Mouse (Mus musculus): ENCODE results near the gene Sema3d. TPM values are rescaled to one million over a fixed set of nuclear protein-coding genes. Genes with fewer than 3 reads are reported as not detected.

Gene Sema3d
- polyA plus RNA-seq, 1 experiment from 2014 or later: 26.0 TPM

DNA sequence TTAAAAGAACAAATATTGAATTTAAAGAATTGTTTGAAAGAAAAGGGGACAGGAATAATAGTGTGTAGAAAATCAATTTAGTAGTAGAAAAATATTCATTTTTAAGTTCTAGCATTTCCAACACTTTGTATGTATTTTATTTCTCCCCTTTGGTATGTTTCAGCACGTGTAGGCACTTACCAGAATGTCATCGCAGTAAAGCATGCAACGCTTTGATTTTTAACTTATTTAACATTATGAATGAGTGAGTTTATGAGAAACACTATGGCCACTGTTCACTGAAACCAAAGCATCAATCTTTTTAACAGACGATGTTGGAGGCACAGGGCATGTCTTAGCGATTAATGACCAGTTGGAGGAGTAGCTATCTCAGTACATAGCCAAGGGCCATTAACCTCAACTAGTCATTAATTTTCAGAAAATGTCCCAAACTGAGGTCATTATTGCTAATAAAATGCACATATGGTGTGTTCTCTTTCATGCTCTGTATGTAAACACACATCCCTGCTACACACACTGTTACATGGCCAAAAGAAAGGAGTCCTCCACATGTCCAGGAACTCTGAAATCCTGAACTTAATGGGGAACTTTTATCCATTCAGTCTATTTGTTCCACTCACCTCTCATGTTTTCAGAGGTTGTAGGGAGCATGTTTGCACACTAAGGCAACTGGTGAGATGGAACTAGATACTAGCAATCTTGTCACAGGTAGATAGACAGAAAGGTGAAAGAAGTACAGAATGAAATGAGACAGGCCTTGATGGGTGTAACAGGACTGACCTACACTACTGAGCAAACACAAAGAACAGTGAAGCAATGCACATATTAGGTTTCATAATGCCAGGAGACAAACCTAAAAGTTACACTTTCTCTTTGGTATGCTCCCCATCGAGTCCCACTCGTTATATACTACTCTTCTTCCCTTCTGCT is 59.3 kb downstream of the Sema3d start:
- no peaks in the 10 kb centered on the region for H3K4me1 ChIP-seq
- H3K9me3 ChIP-seq: no peaks in the 10 kb centered on the region; the same call in 1 of the 2 replicates
- ATAC-seq (ENCODE audit: insufficient number of reproducible peaks, insufficient read depth, low FRiP score, low TSS enrichment, low read depth): no peak
- H3K4me3 ChIP-seq: no peak overlapping the region
- H3K27ac ChIP-seq: no peak overlapping the region
- no peak overlapping the region for H3K4me2 ChIP-seq
- no peak overlapping the region for H3K9ac ChIP-seq
- WGBS: 55% methylated on average over 7 of the region's 7 CpGs
- H3K27me3 ChIP-seq: peaks cover 7% of the 10 kb centered on the region; the same call in 1 of the 2 replicates
- H3K36me3 ChIP-seq: no peaks in the 10 kb centered on the region

DNA sequence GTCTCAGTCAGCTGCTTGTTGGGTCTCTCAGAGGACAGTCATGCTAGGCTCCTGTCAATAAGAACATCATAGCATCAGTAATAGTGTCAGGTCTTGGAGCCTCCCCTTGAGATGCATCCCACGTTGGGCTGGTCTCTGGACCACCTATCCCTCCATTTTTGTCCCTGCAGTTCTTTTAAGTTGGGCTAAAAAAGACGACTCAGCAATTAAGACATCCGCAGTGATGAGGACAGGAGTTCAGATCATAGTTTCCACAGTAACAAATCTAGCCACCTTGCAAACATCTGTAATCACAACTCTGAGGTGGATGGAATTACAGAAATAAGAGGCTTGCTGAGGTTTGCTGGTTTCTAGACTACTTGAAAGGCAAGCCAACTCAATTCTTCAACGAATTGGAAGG is 67.9 kb downstream of the Sema3d start:
- Histone ChIP-seq H3K9ac (no peak overlapping the region), H3K4me3 (no peak overlapping the region), H3K9me3 (no peaks in the 10 kb centered on the region), H3K27me3 (no peaks in the 10 kb centered on the region), H3K4me1 (no peaks in the 10 kb centered on the region), H3K36me3 (no peaks in the 10 kb centered on the region), H3K27ac (no peak overlapping the region), H3K4me2 (no peak overlapping the region)
- 79% methylated on average over 4 of the region's 4 CpGs for WGBS
- ATAC-seq (ENCODE audit: insufficient number of reproducible peaks, insufficient read depth, low FRiP score, low TSS enrichment, low read depth): no peak

GRCm38 (mm10) chr5:12454946-12455345 is 71.8 kb downstream of the Sema3d start:
- Histone ChIP-seq H3K9me3 (no peaks in the 10 kb centered on the region), H3K9ac (no peak overlapping the region), H3K27ac (no peak overlapping the region), H3K27me3 (no peaks in the 10 kb centered on the region), H3K4me1 (no peaks in the 10 kb centered on the region), H3K36me3 (no peaks in the 10 kb centered on the region), H3K4me2 (no peak overlapping the region), H3K4me3 (no peak overlapping the region)
- no peak for ATAC-seq (ENCODE audit: insufficient number of reproducible peaks, insufficient read depth, low FRiP score, low TSS enrichment, low read depth)
- WGBS: 41% methylated on average over 1 of the region's 1 CpGs

- H3K27ac ChIP-seq: no peak overlapping the region
- no peaks in the 10 kb centered on the region for H3K9me3 ChIP-seq
- H3K4me2 ChIP-seq: no peak overlapping the region
- H3K36me3 ChIP-seq: no peaks in the 10 kb centered on the region
- H3K9ac ChIP-seq: no peak overlapping the region
- H3K4me3 ChIP-seq: no peak overlapping the region
- WGBS: 35% methylated on average over 1 of the region's 1 CpGs
- no peak for ATAC-seq (ENCODE audit: insufficient number of reproducible peaks, insufficient read depth, low FRiP score, low TSS enrichment, low read depth)
- H3K27me3 ChIP-seq: no peaks in the 10 kb centered on the region
- no peaks in the 10 kb centered on the region for H3K4me1 ChIP-seq
Observed at GRCm38 (mm10) chr5:12457509-12457908, 74.3 kb downstream of the Sema3d start.

DNA sequence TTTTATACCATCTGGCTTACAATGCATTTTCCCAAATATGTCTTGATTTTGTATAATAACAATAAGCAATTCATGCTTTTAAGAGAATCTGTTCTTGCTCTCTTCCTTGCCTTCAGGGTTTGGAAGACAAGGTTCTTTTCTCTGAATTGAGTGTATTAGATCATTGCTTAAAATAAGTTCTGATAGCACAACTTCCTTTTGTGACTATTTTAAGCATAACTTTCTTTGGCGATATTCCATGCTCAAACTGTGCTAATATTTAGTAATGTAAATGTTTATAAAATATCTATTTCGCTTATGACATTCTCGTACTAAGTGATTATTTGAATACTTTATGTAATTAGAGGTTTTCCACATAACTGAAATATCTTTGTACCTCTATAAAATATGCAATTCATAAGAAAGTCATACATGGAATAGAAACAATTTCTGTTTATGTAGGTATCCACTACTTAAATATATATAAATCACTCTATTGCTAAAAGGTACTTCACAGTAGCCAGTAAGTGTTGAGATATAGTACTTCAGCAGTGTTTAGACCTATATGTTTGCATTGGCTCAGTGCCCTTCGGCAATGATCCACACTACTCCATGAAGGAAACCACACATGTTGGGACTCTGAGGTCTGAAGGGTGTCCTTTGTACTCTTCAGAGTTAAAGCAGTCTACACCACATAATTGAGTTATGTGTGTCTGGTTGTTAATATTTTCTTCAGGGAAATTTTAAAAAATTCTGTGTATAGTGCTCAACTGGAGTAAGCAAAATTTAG is 84.6 kb downstream of the Sema3d start:
- WGBS: 71% methylated on average over 4 of the region's 4 CpGs
- ATAC-seq (ENCODE audit: insufficient number of reproducible peaks, insufficient read depth, low FRiP score, low TSS enrichment, low read depth): peak; percentile 78; the same call in 1 of the 2 replicates

DNA sequence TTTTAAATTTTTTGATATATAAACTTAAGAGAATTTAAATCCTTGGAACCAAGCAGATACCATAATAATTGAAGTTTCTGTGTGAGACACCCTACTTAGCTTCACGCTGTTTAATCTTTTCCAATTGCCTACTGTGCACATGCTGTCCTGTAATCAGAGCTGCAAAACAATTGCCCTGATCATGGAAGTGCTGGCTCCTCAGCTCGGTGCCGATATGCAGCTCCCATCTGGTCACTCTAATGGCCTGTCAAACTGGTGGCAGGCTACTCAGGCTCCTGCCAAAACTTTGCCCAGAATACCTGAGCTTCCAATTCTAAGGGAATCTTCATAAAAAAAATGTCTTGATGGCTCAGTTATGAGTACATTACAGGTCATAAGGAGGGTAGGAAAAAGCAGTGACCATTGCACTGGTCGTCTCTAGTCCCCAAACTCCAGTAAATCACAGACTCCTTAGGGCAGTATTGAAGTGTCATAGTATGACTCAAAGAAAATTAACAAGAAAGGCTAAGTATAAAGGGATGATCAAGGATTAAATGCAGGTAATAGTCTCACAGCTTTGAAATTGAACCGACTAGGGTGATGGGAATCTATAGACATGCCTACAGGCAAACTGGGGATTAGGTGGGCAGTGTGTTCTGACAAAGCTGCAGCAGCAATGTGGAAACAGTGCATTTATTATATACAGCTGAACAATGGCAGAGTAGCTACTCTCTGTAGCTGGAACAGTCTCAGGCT is 91.9 kb downstream of the Sema3d start:
- Histone ChIP-seq H3K9me3 (no peaks in the 10 kb centered on the region), H3K4me3 (no peak overlapping the region), H3K4me1 (no peaks in the 10 kb centered on the region), H3K27ac (no peak overlapping the region), H3K27me3 (no peaks in the 10 kb centered on the region), H3K4me2 (no peak overlapping the region), H3K9ac (no peak overlapping the region), H3K36me3 (no peaks in the 10 kb centered on the region)
- whole genome bisulfite sequencing: 35% methylated on average over 5 of the region's 5 CpGs
- ATAC-seq (ENCODE audit: insufficient number of reproducible peaks, insufficient read depth, low FRiP score, low TSS enrichment, low read depth): no peak

More for the DNA sequence above, 84.6 kb downstream of the Sema3d start:
- Histone ChIP-seq H3K9me3 (no peaks in the 10 kb centered on the region), H3K4me2 (no peak overlapping the region), H3K4me1 (no peaks in the 10 kb centered on the region), H3K27me3 (no peaks in the 10 kb centered on the region), H3K9ac (no peak overlapping the region), H3K4me3 (no peak overlapping the region), H3K36me3 (peaks cover 4% of the 10 kb centered on the region), H3K27ac (no peak overlapping the region)

DNA sequence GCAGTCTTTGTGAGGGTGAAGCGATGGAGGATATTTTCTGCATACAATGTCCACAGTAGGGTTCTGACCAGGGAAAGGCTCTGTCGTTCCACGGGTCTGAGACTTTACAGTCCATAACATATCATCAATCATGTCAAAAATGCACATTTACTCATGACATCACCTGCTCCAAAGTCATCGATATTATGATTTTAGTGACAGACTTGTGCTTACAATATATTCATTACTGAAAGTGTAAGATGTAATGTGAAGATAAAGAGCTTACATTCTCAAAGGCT is 92.4 kb downstream of the Sema3d start:
- no peak for ATAC-seq (ENCODE audit: insufficient number of reproducible peaks, insufficient read depth, low FRiP score, low TSS enrichment, low read depth)
- Histone ChIP-seq H3K4me3 (no peak overlapping the region), H3K27ac (no peak overlapping the region), H3K9me3 (no peaks in the 10 kb centered on the region), H3K27me3 (no peaks in the 10 kb centered on the region), H3K4me1 (no peaks in the 10 kb centered on the region), H3K9ac (no peak overlapping the region), H3K36me3 (no peaks in the 10 kb centered on the region), H3K4me2 (no peak overlapping the region)
- 69% methylated on average over 4 of the region's 4 CpGs for WGBS

DNA sequence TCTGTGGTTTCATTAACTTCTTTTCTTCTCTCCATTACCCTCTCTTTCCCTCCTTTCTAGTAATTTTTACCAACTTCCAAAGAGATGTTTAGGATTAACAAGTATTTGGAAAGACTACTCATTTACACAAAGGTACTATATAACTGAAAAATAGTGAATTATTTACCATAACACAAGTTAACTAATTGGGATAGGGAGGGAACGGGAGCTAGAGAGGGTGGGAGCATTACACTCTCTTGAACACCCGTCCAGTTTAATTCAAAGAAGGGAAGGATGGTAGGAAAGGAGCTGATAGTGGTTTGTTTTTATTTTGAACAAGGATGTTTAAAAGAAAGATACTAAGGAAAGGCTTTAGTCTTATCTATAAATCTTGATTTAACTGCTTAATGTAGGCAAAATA is 104.7 kb downstream of the Sema3d start:
- no peak for ATAC-seq (ENCODE audit: insufficient number of reproducible peaks, insufficient read depth, low FRiP score, low TSS enrichment, low read depth)
- Histone ChIP-seq H3K27me3 (no peaks in the 10 kb centered on the region), H3K4me1 (no peaks in the 10 kb centered on the region), H3K36me3 (no peaks in the 10 kb centered on the region), H3K9me3 (no peaks in the 10 kb centered on the region), H3K4me2 (no peak overlapping the region), H3K27ac (no peak overlapping the region), H3K9ac (no peak overlapping the region), H3K4me3 (no peak overlapping the region)
- WGBS: 65% methylated on average over 2 of the region's 2 CpGs

- H3K9me3 ChIP-seq: no peaks in the 10 kb centered on the region
- H3K4me2 ChIP-seq: no peak overlapping the region
- H3K36me3 ChIP-seq: no peaks in the 10 kb centered on the region
- ATAC-seq (ENCODE audit: insufficient number of reproducible peaks, insufficient read depth, low FRiP score, low TSS enrichment, low read depth): no peak
- whole genome bisulfite sequencing: 75% methylated on average over 1 of the region's 1 CpGs
- no peaks in the 10 kb centered on the region for H3K4me1 ChIP-seq
- no peak overlapping the region for H3K9ac ChIP-seq
- H3K27me3 ChIP-seq: no peaks in the 10 kb centered on the region
- no peak overlapping the region for H3K27ac ChIP-seq
- H3K4me3 ChIP-seq: no peak overlapping the region
Observed at GRCm38 (mm10) chr5:12491704-12492103, 108.5 kb downstream of the Sema3d start.

DNA sequence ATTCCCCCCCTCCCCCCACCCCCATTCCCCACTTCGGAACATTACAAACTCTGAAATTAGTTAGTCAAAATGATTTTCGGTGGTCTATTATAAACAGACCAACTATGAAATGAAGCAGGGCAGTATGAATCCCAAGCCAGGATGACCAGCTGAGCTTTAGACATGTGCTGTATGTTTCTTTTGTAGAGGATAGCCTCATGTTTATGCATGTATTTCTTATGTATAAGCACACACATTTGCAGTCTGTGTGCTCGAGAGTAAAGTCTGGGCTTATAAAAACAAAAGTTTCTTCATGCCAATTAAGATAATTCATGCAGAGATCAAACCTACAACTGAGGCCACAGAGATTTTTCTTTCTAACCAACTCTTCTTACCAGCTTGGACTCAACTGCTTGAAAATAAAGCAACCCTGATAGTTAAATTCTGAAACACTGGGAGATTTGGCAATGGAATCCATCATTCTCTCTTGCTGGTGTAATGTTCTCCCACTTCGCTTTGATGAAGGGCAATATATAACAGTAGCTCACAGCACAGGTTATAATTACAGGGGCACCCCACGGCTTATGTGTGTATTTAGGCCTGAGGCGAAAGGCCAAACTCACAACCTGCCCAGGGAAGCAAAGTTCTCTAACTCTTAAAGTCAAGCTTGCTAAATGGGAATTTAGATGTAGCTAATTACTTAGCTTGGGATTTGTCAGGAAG is 115.2 kb downstream of the Sema3d start:
- Histone ChIP-seq H3K4me2 (no peak overlapping the region), H3K36me3 (no peaks in the 10 kb centered on the region), H3K27ac (no peak overlapping the region), H3K4me3 (no peak overlapping the region), H3K27me3 (no peaks in the 10 kb centered on the region), H3K9me3 (no peaks in the 10 kb centered on the region), H3K9ac (no peak overlapping the region), H3K4me1 (0 out of 2 replicates have a peak, but pooled peaks cover 9% of the 10 kb centered on the region)
- 54% methylated on average over 6 of the region's 6 CpGs for WGBS
- no peak for ATAC-seq (ENCODE audit: insufficient number of reproducible peaks, insufficient read depth, low FRiP score, low TSS enrichment, low read depth)

DNA sequence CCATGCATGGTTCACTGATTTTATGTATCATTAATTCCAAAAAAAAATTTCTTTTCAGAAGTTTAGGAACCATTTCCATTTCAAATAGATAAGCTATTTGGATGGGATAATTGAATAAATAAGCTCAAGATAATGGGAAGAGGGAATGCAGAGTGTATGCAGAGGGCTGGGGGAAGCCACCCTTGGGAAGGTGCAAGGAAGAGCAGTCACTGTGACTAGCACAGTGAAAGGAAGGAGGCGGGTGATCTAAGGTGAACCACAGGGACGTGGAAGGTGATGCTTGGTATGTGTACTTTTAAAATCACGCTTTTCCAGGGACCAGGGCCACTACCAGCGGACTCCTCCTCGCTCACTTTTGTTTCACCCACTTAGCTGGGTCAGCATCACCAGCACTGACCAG is 115.9 kb downstream of the Sema3d start:
- no peak overlapping the region for H3K4me3 ChIP-seq
- H3K4me1 ChIP-seq: 0 out of 2 replicates have a peak, but pooled peaks cover 9% of the 10 kb centered on the region
- H3K9ac ChIP-seq: no peak overlapping the region
- H3K27me3 ChIP-seq: no peaks in the 10 kb centered on the region
- no peak overlapping the region for H3K27ac ChIP-seq
- no peaks in the 10 kb centered on the region for H3K36me3 ChIP-seq
- ATAC-seq (ENCODE audit: insufficient number of reproducible peaks, insufficient read depth, low FRiP score, low TSS enrichment, low read depth): no peak
- WGBS: 95% methylated on average over 5 of the region's 5 CpGs
- no peak overlapping the region for H3K4me2 ChIP-seq
- H3K9me3 ChIP-seq: no peaks in the 10 kb centered on the region
